Mouse (Mus musculus) CH12.LX (cell line): Measurements from ENCODE around the gene AW146154. TPM values are rescaled to one million over a fixed set of nuclear protein-coding genes. Genes with fewer than 3 reads are reported as not detected.
A peak's percentile ranks its signal among the peaks of the same experiment; 100 is the strongest.

Source experiments
- DNase-seq: peaks from one replicate; pipeline ENCODE4 v3.0.0-alpha.2; 2013; ENCODE audit errors: extremely low read depth
- H3K27ac ChIP-seq: 2 replicates; pipeline ENCODE4 v1.5.1; 2012; ENCODE audit warnings: low read depth, mild to moderate bottlenecking, control low read depth, moderate library complexity; ENCODE audit not compliant: insufficient read depth
- H3K27me3 ChIP-seq: replicated peaks from 2 replicates; pipeline ENCODE3; 2012; ENCODE audit warnings: inconsistent platforms
- H3K36me3 ChIP-seq, 2 experiments: replicated peaks in 1 of 2; 2 replicates each; pipeline versions ENCODE3 to v1.6.1; 2012; ENCODE audit warnings: inconsistent platforms in 1 of 2, low read length in 1 of 2, mild to moderate bottlenecking in 1 of 2, mixed read lengths in 1 of 2, moderate library complexity in 1 of 2; ENCODE audit not compliant: control insufficient read depth in 1 of 2, insufficient read depth in 1 of 2
- H3K4me1 ChIP-seq, 2 experiments: 2 replicates each; pipeline ENCODE4 v1.6.1; 2012; ENCODE audit warnings: inconsistent platforms in 1 of 2, moderate library complexity in 1 of 2; ENCODE audit not compliant: insufficient read depth in 2 of 2, control insufficient read depth in 1 of 2
- H3K4me2 ChIP-seq: 2 replicates; pipeline ENCODE4 v1.6.1; 2012; ENCODE audit warnings: low read depth, mild to moderate bottlenecking, control low read depth; ENCODE audit not compliant: poor library complexity, insufficient read depth, severe bottlenecking
- H3K4me3 ChIP-seq, 3 experiments: fragments of 150-350 bp in 1 of 3; sonication (generic) in 1 of 3; replicated peaks in 1 of 3; 2 replicates each; pipeline versions ENCODE3 to v1.5.1; 2011 to 2012; ENCODE audit warnings: low read depth in 2 of 3, low read length in 2 of 3, mild to moderate bottlenecking in 2 of 3, moderate library complexity in 2 of 3, control low read depth in 1 of 3, improper control_type of control experiment in 1 of 3, inconsistent platforms in 1 of 3, mixed read lengths in 1 of 3; ENCODE audit not compliant: poor library complexity in 1 of 3
- H3K79me2 ChIP-seq: replicated peaks from 2 replicates; pipeline ENCODE4 v1.6.1; 2012; ENCODE audit warnings: mild to moderate bottlenecking, moderate library complexity; ENCODE audit not compliant: control insufficient read depth, poor library complexity, insufficient read depth, severe bottlenecking; ENCODE audit errors: extremely low read depth
- H3K9ac ChIP-seq: 2 replicates; pipeline ENCODE4 v1.6.1; 2012; ENCODE audit warnings: low read depth, mild to moderate bottlenecking, control low read depth, moderate library complexity; ENCODE audit not compliant: insufficient read depth
- H3K9me3 ChIP-seq: replicated peaks from 2 replicates; pipeline ENCODE3; 2012; ENCODE audit warnings: low read length, inconsistent platforms, mixed read lengths
- BHLHE40 ChIP-seq: IDR thresholded peaks from 2 replicates; pipeline ENCODE4 v1.6.1; 2011; ENCODE audit warnings: mild to moderate bottlenecking, low read depth, low read length, improper control_type of control experiment
- CHD1 ChIP-seq: IDR thresholded peaks from 2 replicates; pipeline ENCODE4 v1.6.1; 2012; ENCODE audit warnings: low read depth, low read length, improper control_type of control experiment, inconsistent platforms
- CHD2 ChIP-seq: IDR thresholded peaks from 2 replicates; pipeline ENCODE4 v1.6.1; 2011; ENCODE audit warnings: low read length, improper control_type of control experiment
- CTCF ChIP-seq, 2 experiments: IDR thresholded peaks in 1 of 2; conservative IDR thresholded peaks in 1 of 2; 2 replicates each; pipeline ENCODE4 v1.5.1; 2011 to 2012; ENCODE audit warnings: low read depth in 2 of 2, low read length in 2 of 2, improper control_type of control experiment in 1 of 2, inconsistent platforms in 1 of 2, mild to moderate bottlenecking in 1 of 2, moderate library complexity in 1 of 2
- E2F4 ChIP-seq: IDR thresholded peaks from 2 replicates; pipeline ENCODE4 v1.6.1; 2011; ENCODE audit warnings: low read depth, low read length, improper control_type of control experiment; ENCODE audit not compliant: insufficient replicate concordance
- ELF1 ChIP-seq: IDR thresholded peaks from 2 replicates; pipeline ENCODE4 v1.6.1; 2014; ENCODE audit warnings: low read depth, mild to moderate bottlenecking, inconsistent platforms, low read length, improper control_type of control experiment
- EP300 ChIP-seq: IDR thresholded peaks from 2 replicates; pipeline ENCODE4 v1.6.1; 2011; ENCODE audit warnings: low read length, improper control_type of control experiment
- ETS1 ChIP-seq: conservative IDR thresholded peaks from 2 replicates; pipeline ENCODE4 v1.6.1; 2012; ENCODE audit warnings: low read depth, mild to moderate bottlenecking, inconsistent platforms, low read length, improper control_type of control experiment, moderate library complexity
- GABPA ChIP-seq: IDR thresholded peaks from 2 replicates; pipeline ENCODE4 v1.6.1; 2012; ENCODE audit warnings: low read depth, low read length, improper control_type of control experiment, inconsistent platforms; ENCODE audit not compliant: insufficient replicate concordance
- HCFC1 ChIP-seq: IDR thresholded peaks from 2 replicates; pipeline ENCODE4 v1.6.1; 2012; ENCODE audit warnings: low read depth, mild to moderate bottlenecking, inconsistent platforms, low read length, improper control_type of control experiment
- IRF4 ChIP-seq: IDR thresholded peaks from 2 replicates; pipeline ENCODE4 v1.6.1; 2014; ENCODE audit warnings: low read depth, mild to moderate bottlenecking, inconsistent platforms, low read length, improper control_type of control experiment
- JUN ChIP-seq: IDR thresholded peaks from 2 replicates; pipeline ENCODE4 v1.6.1; 2011; ENCODE audit warnings: low read depth, mild to moderate bottlenecking, low read length, improper control_type of control experiment, moderate library complexity; ENCODE audit not compliant: insufficient read depth
- JUND ChIP-seq: conservative IDR thresholded peaks from 2 replicates; pipeline ENCODE4 v1.6.1; 2011; ENCODE audit warnings: low read depth, low read length, improper control_type of control experiment
- KAT2A ChIP-seq: IDR thresholded peaks from 2 replicates; pipeline ENCODE4 v1.6.1; 2012; ENCODE audit warnings: low read length, improper control_type of control experiment, inconsistent platforms; ENCODE audit not compliant: insufficient replicate concordance
- MAFK ChIP-seq: IDR thresholded peaks from 2 replicates; pipeline ENCODE4 v1.6.1; 2011; ENCODE audit warnings: low read length, improper control_type of control experiment; ENCODE audit not compliant: insufficient replicate concordance
- MAX ChIP-seq: IDR thresholded peaks from 2 replicates; pipeline ENCODE4 v1.6.1; 2011; ENCODE audit warnings: low read length, improper control_type of control experiment
- MAZ ChIP-seq: IDR thresholded peaks from 2 replicates; pipeline ENCODE4 v1.6.1; 2012; ENCODE audit warnings: low read depth, mild to moderate bottlenecking, inconsistent platforms, low read length, improper control_type of control experiment, moderate library complexity
- MEF2A ChIP-seq: IDR thresholded peaks from 2 replicates; pipeline ENCODE4 v1.6.1; 2014; ENCODE audit warnings: low read depth, mild to moderate bottlenecking, inconsistent platforms, low read length, improper control_type of control experiment, borderline replicate concordance
- MXI1 ChIP-seq: IDR thresholded peaks from 2 replicates; pipeline ENCODE4 v1.6.1; 2011; ENCODE audit warnings: mild to moderate bottlenecking, low read depth, low read length, improper control_type of control experiment
- MYC ChIP-seq: IDR thresholded peaks from 2 replicates; pipeline ENCODE4 v1.6.1; 2011; ENCODE audit warnings: low read depth, mild to moderate bottlenecking, improper control_type of control experiment, low read length
- NELFE ChIP-seq: IDR thresholded peaks from 2 replicates; pipeline ENCODE4 v1.6.1; 2011; ENCODE audit warnings: low read depth, low read length, improper control_type of control experiment
- NRF1 ChIP-seq: IDR thresholded peaks from 2 replicates; pipeline ENCODE4 v1.6.1; 2014; ENCODE audit warnings: low read depth, mild to moderate bottlenecking, inconsistent platforms, low read length, improper control_type of control experiment, moderate library complexity
- PAX5 ChIP-seq: IDR thresholded peaks from 2 replicates; pipeline ENCODE4 v1.6.1; 2012; ENCODE audit warnings: low read length, inconsistent platforms, mixed read lengths
- POLR2A ChIP-seq: IDR thresholded peaks from 2 replicates; pipeline ENCODE4 v1.6.1; 2011; ENCODE audit warnings: low read depth, mild to moderate bottlenecking, improper control_type of control experiment, low read length
- POLR2AphosphoS2 ChIP-seq: IDR thresholded peaks from 2 replicates; pipeline ENCODE4 v1.6.1; 2011; ENCODE audit warnings: low read depth, low read length, improper control_type of control experiment
- RAD21 ChIP-seq: IDR thresholded peaks from 2 replicates; pipeline ENCODE4 v1.6.1; 2011; ENCODE audit warnings: low read depth, mild to moderate bottlenecking, low read length, improper control_type of control experiment, moderate library complexity
- RCOR1 ChIP-seq: conservative IDR thresholded peaks from 2 replicates; pipeline ENCODE4 v1.6.1; 2012; ENCODE audit warnings: low read depth, mild to moderate bottlenecking, inconsistent platforms, low read length, improper control_type of control experiment
- SIN3A ChIP-seq: IDR thresholded peaks from 2 replicates; pipeline ENCODE4 v1.6.1; 2012; ENCODE audit warnings: low read length, improper control_type of control experiment, inconsistent platforms
- SMC3 ChIP-seq: IDR thresholded peaks from 2 replicates; pipeline ENCODE4 v1.6.1; 2011; ENCODE audit warnings: low read depth, low read length, improper control_type of control experiment
- TBP ChIP-seq: conservative IDR thresholded peaks from 2 replicates; pipeline ENCODE4 v1.6.1; 2011; ENCODE audit warnings: low read depth, low read length, improper control_type of control experiment
- TCF12 ChIP-seq: IDR thresholded peaks from 2 replicates; pipeline ENCODE4 v1.6.1; 2014; ENCODE audit warnings: low read depth, mild to moderate bottlenecking, inconsistent platforms, low read length, improper control_type of control experiment
- UBTF ChIP-seq: IDR thresholded peaks from 2 replicates; pipeline ENCODE4 v1.6.1; 2012; ENCODE audit warnings: low read depth, mild to moderate bottlenecking, inconsistent platforms, low read length, improper control_type of control experiment, moderate library complexity
- USF1 ChIP-seq: IDR thresholded peaks from 2 replicates; pipeline ENCODE4 v1.6.1; 2014; ENCODE audit warnings: low read depth, mild to moderate bottlenecking, inconsistent platforms, low read length, improper control_type of control experiment
- USF2 ChIP-seq: conservative IDR thresholded peaks from 2 replicates; pipeline ENCODE4 v1.6.1; 2011; ENCODE audit warnings: low read depth, low read length, improper control_type of control experiment
- ZC3H11A ChIP-seq: IDR thresholded peaks from 2 replicates; pipeline ENCODE4 v1.6.1; 2012; ENCODE audit warnings: low read depth, mild to moderate bottlenecking, inconsistent platforms, low read length, improper control_type of control experiment
- ZKSCAN1 ChIP-seq: IDR thresholded peaks from 2 replicates; pipeline ENCODE4 v1.6.1; 2012; ENCODE audit warnings: low read depth, inconsistent platforms, low read length, improper control_type of control experiment, borderline replicate concordance
- ZMIZ1 ChIP-seq: IDR thresholded peaks from 2 replicates; pipeline ENCODE4 v1.6.1; 2012; ENCODE audit warnings: low read depth, mild to moderate bottlenecking, inconsistent platforms, low read length, improper control_type of control experiment
- ZNF384 ChIP-seq: IDR thresholded peaks from 2 replicates; pipeline ENCODE4 v1.6.1; 2012; ENCODE audit warnings: low read depth, low read length, improper control_type of control experiment, inconsistent platforms
- dilution Hi-C: fragments of 300-500 bp; cut with MboI; formaldehyde crosslinking; loops from 2 replicates; pipeline ENCODE4 v1.14.3; 2020; ENCODE audit warnings: low sequenced_read_pairs; ENCODE audit not compliant: extremely low pct_unique_long_range_greater_than_20kb, extremely low pct_ligation_motif_present
- in situ Hi-C: fragments of 300-500 bp; cut with MboI; formaldehyde crosslinking; loops from 3 replicates; pipeline ENCODE4 v1.14.3; 2019; ENCODE audit warnings: low sequenced_read_pairs, low pct_ligation_motif_present, low pct_unique_long_range_greater_than_20kb, mixed read lengths
- polyA plus RNA-seq: library from polyadenylated mRNA; unstranded; fragments of >175 nt; gene quantifications from 2 replicates; pipeline ENCODE4 v1.2.1, GENCODE M21; 2012; ENCODE audit warnings: low read depth; ENCODE audit not compliant: insufficient read length
- total RNA-seq, 2 experiments: library from RNA; depleted of rRNA; stranded (reverse); fragments of 300-350 nt in 1 of 2; fragments of >200 nt in 1 of 2; gene quantifications; 2 replicates each; pipeline ENCODE4 v1.2.3; 2012 to 2014

The AW146154 gene
- total RNA-seq (2012; rRNA removed) (6.4 and 8.9 TPM in 2 replicates), total RNA-seq (2014; rRNA removed) (10.0 and 11.8 TPM in 2 replicates), polyA plus RNA-seq (2.6 and 4.4 TPM in 2 replicates)

- Histone ChIP-seq H3K27ac (peak within 1 kb of the TSS; percentile 72), H3K79me2 (peaks cover 6% of the 10 kb centered on the region), H3K4me3 (peak within 1 kb of the TSS; percentile 68 to 83 (median 77)), H3K27me3 (peaks cover 13% of the 10 kb centered on the region), H3K4me1 (peaks cover 0 to 12% of the 10 kb centered on the region in 2 experiments; a peak in 2 of 4 replicates), H3K4me2 (peak within 1 kb of the TSS; percentile 85), H3K36me3 (peaks cover 4 to 9% of the 10 kb centered on the region in 2 experiments)
- in situ Hi-C loops (loop anchor here (10.0 to 25.0 kb wide), 2 partner anchors 115 to 162 kb away; no protein-coding TSS in a partner anchor), dilution Hi-C loops (no loop called here)
- TF ChIP-seq SIN3A = no peak
- 0 out of 2 replicates have a peak, but pooled peaks have one; percentile 5 for TF ChIP-seq ETS1
- no peak for TF ChIP-seq POLR2AphosphoS2
- peak; percentile 87 for TF ChIP-seq HCFC1
- peak; percentile 45; the same call in 1 of the 2 replicates for TF ChIP-seq MXI1
- peak; percentile 59 for TF ChIP-seq MYC
- TF ChIP-seq SMC3 = no peak
- TF ChIP-seq CHD2 = peak; percentile 76
- no peak for TF ChIP-seq ZNF384
- TF ChIP-seq NRF1 = 0 out of 2 replicates have a peak, but pooled peaks have one; percentile 11
- no peak for TF ChIP-seq UBTF
- TF ChIP-seq USF2 = no peak
- TF ChIP-seq KAT2A = peak; percentile 65; the same call in 1 of the 2 replicates
- peak; percentile 80 for TF ChIP-seq POLR2A
- TF ChIP-seq NELFE = peak; percentile 57; the same call in 1 of the 2 replicates
- peak; percentile 29; the same call in 1 of the 2 replicates for TF ChIP-seq TCF12
- TF ChIP-seq MEF2A = no peak; the same call in 1 of the 2 replicates
- TF ChIP-seq GABPA = no peak; the same call in 1 of the 2 replicates
- no peak for TF ChIP-seq CTCF (conservative IDR thresholded peaks at IDR 0.05 in 1 of 2, IDR thresholded peaks at IDR 0.05 in 1 of 2; ENCODE audit: low read depth in 2 of 2, low read length in 2 of 2)
- TF ChIP-seq TBP = no peak; the same call in 1 of the 2 replicates
- TF ChIP-seq ZKSCAN1 = no peak
- no peak for TF ChIP-seq JUN
- TF ChIP-seq EP300 = no peak
- no peak for TF ChIP-seq IRF4
- peak; percentile 26 for TF ChIP-seq USF1
- TF ChIP-seq MAFK = no peak
- TF ChIP-seq JUND = no peak
- TF ChIP-seq CHD1 = no peak
- no peak for TF ChIP-seq RCOR1
- no peak for TF ChIP-seq ZC3H11A
- peak; percentile 59; the same call in 1 of the 2 replicates for TF ChIP-seq MAX
- no peak for TF ChIP-seq PAX5
- peak; percentile 81 for TF ChIP-seq ELF1
- TF ChIP-seq MAZ = no peak
- TF ChIP-seq RAD21 = no peak
- TF ChIP-seq ZMIZ1 = peak; percentile 93
- TF ChIP-seq BHLHE40 = no peak
- TF ChIP-seq E2F4 = no peak
- TF ChIP-seq, all 38 proteins: peak for 14
- Histone ChIP-seq H3K9me3 (no peaks in the 10 kb centered on the region), H3K9ac (peak within 1 kb of the TSS; percentile 64)
- peak; percentile 93 for DNase-seq
Measured at GRCm38 (mm10) chr7:41499389-41500049, at the start of gene AW146154, which contains the start of gene Gm20449. Gene AW146154 (minus strand): TSS chr7:41499890. Gene Gm20449 (minus strand): TSS chr7:41499417.
